Comparison of ENCODE assay signal across 7 mouse cellular contexts in genomic region chr13:29034444-29034843, GRCm38 (mm10).
DNase-seq lines count a peak whose midpoint lies in the region; ATAC-seq lines count a peak whose summit lies in the region.

No protein-coding gene starts in this region.

- no peak overlapping the region for H3K4me2 ChIP-seq in heart, embryonic 12.5 days

- DNase-seq in testis, postnatal 14 days (ENCODE audit: low spot score) = peak; percentile 25
- no peak for DNase-seq in testis, postnatal 10 days (ENCODE audit: low spot score)
- DNase-seq in kidney, postnatal 10 days = peak; percentile 11
- DNase-seq in midbrain, embryonic 10.5 days (ENCODE audit: low spot score) = no peak
- no peak for DNase-seq in layer of hippocampus, postnatal 25 days (ENCODE audit: extremely low spot score in 1 of 2, low spot score in 1 of 2)
- DNase-seq in cerebellum, adult 18-20 months = no peak

- H3K4me1 ChIP-seq in midbrain, embryonic 10.5 days = peaks cover 22% of the 10 kb centered on the region
- 0 out of 2 replicates have a peak, but pooled peaks cover 6% of the 10 kb centered on the region for H3K4me1 ChIP-seq in heart, embryonic 12.5 days (replicated peaks)

- no peak overlapping the region for H3K4me3 ChIP-seq in midbrain, embryonic 10.5 days
- no peak overlapping the region for H3K4me3 ChIP-seq in heart, embryonic 12.5 days

- H3K9ac ChIP-seq in heart, embryonic 12.5 days = no peak overlapping the region

- no peak for ATAC-seq in heart, embryonic 12.5 days (ENCODE audit: insufficient number of reproducible peaks, low FRiP score)

- 64% methylated on average over 8 of the region's 8 CpGs for WGBS in midbrain, embryonic 10.5 days
- WGBS in heart, embryonic 12.5 days = 63% methylated on average over 8 of the region's 8 CpGs

- peaks cover 5% of the 10 kb centered on the region; the same call in 1 of the 2 replicates for H3K27me3 ChIP-seq in midbrain, embryonic 10.5 days (ENCODE audit: low read depth, poor library complexity, severe bottlenecking)
- H3K27me3 ChIP-seq in heart, embryonic 12.5 days (replicated peaks) = no peaks in the 10 kb centered on the region

- no peaks in the 10 kb centered on the region for H3K9me3 ChIP-seq in midbrain, embryonic 10.5 days (replicated peaks)
- H3K9me3 ChIP-seq in heart, embryonic 12.5 days (replicated peaks) = no peaks in the 10 kb centered on the region

- H3K36me3 ChIP-seq in midbrain, embryonic 10.5 days = no peaks in the 10 kb centered on the region
- H3K36me3 ChIP-seq in heart, embryonic 12.5 days = no peaks in the 10 kb centered on the region

- peak overlapping the region; percentile 75 for H3K27ac ChIP-seq in midbrain, embryonic 10.5 days (replicated peaks)
- no peak overlapping the region for H3K27ac ChIP-seq in heart, embryonic 12.5 days (ENCODE audit: poor library complexity, severe bottlenecking)

Comparison
In these comparisons a context has a peak if more than half of its experiments do, and no peak if none do; other contexts are left out.
1. DNase-seq: peak in testis, postnatal 14 days (single experiment) and kidney, postnatal 10 days (single experiment); none in testis, postnatal 10 days (single experiment), midbrain, embryonic 10.5 days (single experiment), layer of hippocampus, postnatal 25 days (0 of 2) and cerebellum, adult 18-20 months (0 of 2).